Mouse (Mus musculus) hindbrain, postnatal 0 days (tissue): Measurements from ENCODE around the gene Sirt6. TPM values are rescaled to one million over a fixed set of nuclear protein-coding genes. Genes with fewer than 3 reads are reported as not detected.
"Not testable (repeated sequence)": the region's sequence is repeated elsewhere in the genome, so short reads cannot be mapped to it uniquely, and the experiment has no call there.

Experiments
- ATAC-seq: fragments of 200-750 bp; cut with Nextera tagmentation; 2 replicates; pipeline ENCODE4 v1.8.0; 2017; ENCODE audit warnings: mild to moderate bottlenecking, moderate TSS enrichment, moderate library complexity
- DNase-seq: peaks from one replicate; pipeline ENCODE4 v3.0.0-alpha.2; 2015; ENCODE audit warnings: low spot score
- H3K27ac ChIP-seq: fragments of 300-500 bp; sonication (generic); 2 replicates; pipeline ENCODE4 v1.5.1; 2014; ENCODE audit warnings: mild to moderate bottlenecking
- H3K27me3 ChIP-seq: fragments of 300-500 bp; sonication (generic); 2 replicates; pipeline ENCODE4 v1.6.1; 2014; ENCODE audit warnings: low read length, mixed read lengths; ENCODE audit not compliant: insufficient read depth
- H3K36me3 ChIP-seq: fragments of 300-500 bp; sonication (generic); 2 replicates; pipeline ENCODE4 v1.6.1; 2014; ENCODE audit warnings: low read length, mixed read lengths; ENCODE audit not compliant: insufficient read depth
- H3K4me1 ChIP-seq: fragments of 300-500 bp; sonication (generic); 2 replicates; pipeline ENCODE4 v1.6.1; 2014; ENCODE audit warnings: antibody characterized with exemption, low read length, mixed read lengths; ENCODE audit not compliant: insufficient read depth
- H3K4me2 ChIP-seq: fragments of 300-500 bp; sonication (generic); 2 replicates; pipeline ENCODE4 v1.6.1; 2014; ENCODE audit warnings: low read depth, mild to moderate bottlenecking, low read length, moderate library complexity, mixed read lengths
- H3K4me3 ChIP-seq: fragments of 300-500 bp; sonication (generic); 2 replicates; pipeline ENCODE4 v1.5.1; 2014; ENCODE audit warnings: low read length
- H3K9ac ChIP-seq: fragments of 300-500 bp; sonication (generic); replicated peaks from 2 replicates; pipeline ENCODE4 v1.6.1; 2014; ENCODE audit warnings: mild to moderate bottlenecking, low read length, moderate library complexity, mixed read lengths
- H3K9me3 ChIP-seq: fragments of 300-500 bp; sonication (generic); 2 replicates; pipeline ENCODE4 v1.6.1; 2016; ENCODE audit warnings: low read length, mixed read lengths
- CTCF ChIP-seq: IDR thresholded peaks from 2 replicates; pipeline ENCODE4 v1.5.1; 2016; ENCODE audit warnings: antibody characterized with exemption, control low read depth, low read depth
- WGBS: fragments of 180-500 bp; shearing (Covaris S2); extraction: QIAGEN DNeasy Blood & Tissue Kit; methylation state at CpG from one replicate; pipeline ENCODE4 v1.1.7; 2014; 5-methylcytosine and 5-hydroxymethylcytosine counted together
- polyA plus RNA-seq: library from polyadenylated mRNA; unstranded; fragments of >200 nt; fragmentation: Nextera tagmentation; extraction: Ambion mirVana; gene quantifications from 2 replicates; pipeline ENCODE4 v1.2.1, GENCODE M21; 2015
- total RNA-seq: library from RNA; depleted of rRNA; stranded (reverse); fragments of >200 nt; gene quantifications from 2 replicates; pipeline ENCODE4 v1.2.3, GENCODE M21; 2014

Gene Sirt6
- total and polyA plus RNA-seq, 2 experiments from 2014 or later = 31.5 to 39.0 TPM

DNA sequence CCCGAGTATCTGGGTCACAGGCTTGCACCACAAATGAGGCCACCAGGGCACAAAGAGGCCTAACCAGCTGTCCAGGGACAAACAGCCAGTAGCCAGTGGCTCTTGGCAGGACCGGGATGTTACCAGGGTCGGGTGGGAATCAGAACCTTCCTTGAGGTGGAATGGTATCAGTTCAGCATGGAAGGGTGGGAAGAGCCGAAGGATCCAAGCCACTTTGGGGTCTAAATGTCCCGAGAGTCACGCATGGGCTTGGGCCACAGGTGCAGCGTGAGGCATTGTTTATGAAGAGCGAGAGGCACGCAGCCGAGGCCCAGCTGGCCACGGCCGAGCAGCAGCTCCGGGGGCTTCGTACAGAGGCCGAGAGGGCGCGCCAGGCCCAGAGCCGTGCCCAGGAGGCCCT is 17.1 kb upstream of the Sirt6 start:
- no peak for ATAC-seq
- no peak overlapping the region for H3K4me3 ChIP-seq

DNA sequence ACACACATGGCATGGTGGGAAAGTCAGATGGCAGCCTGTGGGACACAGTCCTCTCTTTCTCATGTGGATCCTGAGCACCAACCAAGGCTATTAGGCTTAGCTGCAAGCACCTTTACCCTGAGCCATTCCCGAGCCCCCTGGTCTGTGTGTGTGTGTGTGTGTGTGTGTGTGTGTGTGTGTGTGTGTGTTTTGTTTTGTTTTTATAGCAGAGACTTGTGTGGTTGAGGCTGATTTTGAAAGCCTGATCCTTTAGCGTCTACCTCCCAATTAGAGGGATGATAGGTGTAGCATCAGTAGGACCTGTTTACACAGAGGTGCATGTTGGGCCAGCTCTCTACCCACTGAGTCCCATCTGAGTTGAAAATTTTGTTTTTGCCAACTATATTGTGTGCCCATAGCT is 16.6 kb upstream of the Sirt6 start:
- peaks cover 17% of the 10 kb centered on the region for H3K4me1 ChIP-seq
- 45% methylated on average over 2 of the region's 2 CpGs for WGBS
- H3K9ac ChIP-seq = peak overlapping the region; percentile 96; the same call in 1 of the 2 replicates
- TF ChIP-seq CTCF = no peak
- H3K36me3 ChIP-seq = no peaks in the 10 kb centered on the region
- H3K27ac ChIP-seq = peak overlapping the region; percentile 97
- no peak for DNase-seq
- H3K4me3 ChIP-seq = peak overlapping the region; percentile 66
- no peaks in the 10 kb centered on the region for H3K9me3 ChIP-seq
- H3K4me2 ChIP-seq = peak overlapping the region; percentile 92
- ATAC-seq = no peak
- H3K27me3 ChIP-seq = no peaks in the 10 kb centered on the region

More for the DNA sequence above, 17.1 kb upstream of the Sirt6 start:
- no peak for TF ChIP-seq CTCF
- Histone ChIP-seq H3K4me1 (peaks cover 17% of the 10 kb centered on the region), H3K36me3 (no peaks in the 10 kb centered on the region), H3K9ac (no peak overlapping the region), H3K27me3 (no peaks in the 10 kb centered on the region), H3K27ac (no peak overlapping the region), H3K4me2 (no peak overlapping the region; the same call in 1 of the 2 replicates), H3K9me3 (no peaks in the 10 kb centered on the region)
- no peak for DNase-seq
- WGBS = 90% methylated on average over 18 of the region's 18 CpGs

DNA sequence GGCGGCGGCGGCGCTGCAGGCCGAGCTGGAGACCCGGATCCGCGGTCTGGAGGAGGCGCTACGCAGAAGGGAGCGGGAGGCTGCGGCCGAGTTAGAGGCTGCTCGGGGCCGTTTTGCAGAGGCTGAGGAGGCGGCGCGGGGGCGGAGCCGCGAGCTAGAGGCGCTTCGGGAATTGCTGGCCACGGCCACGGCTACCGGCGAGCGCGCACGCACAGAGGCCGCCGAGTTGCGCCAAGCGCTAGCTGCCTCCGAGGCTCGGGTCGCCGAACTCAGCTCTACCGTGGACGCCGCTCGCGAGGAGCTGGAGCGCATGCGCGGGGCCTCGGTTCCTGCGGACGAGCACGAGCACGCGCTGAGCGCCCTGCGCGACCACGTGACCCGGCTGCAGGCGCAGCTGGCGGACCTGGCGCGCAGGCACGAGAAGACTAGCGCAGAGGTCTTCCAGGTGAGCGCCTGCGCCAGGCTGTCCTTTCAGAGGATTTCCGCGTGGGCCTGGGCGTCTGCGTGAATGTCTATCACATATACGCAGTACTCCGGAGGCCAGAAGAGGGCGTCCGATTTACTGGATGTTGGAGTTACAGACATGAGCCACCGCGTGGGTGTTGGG is 16.0 kb upstream of the Sirt6 start:
- peak; percentile 70 for TF ChIP-seq CTCF
- peak overlapping the region; percentile 97 for H3K27ac ChIP-seq
- H3K4me2 ChIP-seq = peak overlapping the region; percentile 92
- peak; percentile 98 for DNase-seq
- no peaks in the 10 kb centered on the region for H3K36me3 ChIP-seq
- peak overlapping the region; percentile 66 for H3K4me3 ChIP-seq
- H3K4me1 ChIP-seq = peaks cover 17% of the 10 kb centered on the region
- H3K27me3 ChIP-seq = no peaks in the 10 kb centered on the region
- H3K9me3 ChIP-seq = no peaks in the 10 kb centered on the region
- H3K9ac ChIP-seq = peak overlapping the region; percentile 96
- peak; percentile 93 for ATAC-seq
- 0% methylated on average over 70 of the region's 75 CpGs for WGBS

DNA sequence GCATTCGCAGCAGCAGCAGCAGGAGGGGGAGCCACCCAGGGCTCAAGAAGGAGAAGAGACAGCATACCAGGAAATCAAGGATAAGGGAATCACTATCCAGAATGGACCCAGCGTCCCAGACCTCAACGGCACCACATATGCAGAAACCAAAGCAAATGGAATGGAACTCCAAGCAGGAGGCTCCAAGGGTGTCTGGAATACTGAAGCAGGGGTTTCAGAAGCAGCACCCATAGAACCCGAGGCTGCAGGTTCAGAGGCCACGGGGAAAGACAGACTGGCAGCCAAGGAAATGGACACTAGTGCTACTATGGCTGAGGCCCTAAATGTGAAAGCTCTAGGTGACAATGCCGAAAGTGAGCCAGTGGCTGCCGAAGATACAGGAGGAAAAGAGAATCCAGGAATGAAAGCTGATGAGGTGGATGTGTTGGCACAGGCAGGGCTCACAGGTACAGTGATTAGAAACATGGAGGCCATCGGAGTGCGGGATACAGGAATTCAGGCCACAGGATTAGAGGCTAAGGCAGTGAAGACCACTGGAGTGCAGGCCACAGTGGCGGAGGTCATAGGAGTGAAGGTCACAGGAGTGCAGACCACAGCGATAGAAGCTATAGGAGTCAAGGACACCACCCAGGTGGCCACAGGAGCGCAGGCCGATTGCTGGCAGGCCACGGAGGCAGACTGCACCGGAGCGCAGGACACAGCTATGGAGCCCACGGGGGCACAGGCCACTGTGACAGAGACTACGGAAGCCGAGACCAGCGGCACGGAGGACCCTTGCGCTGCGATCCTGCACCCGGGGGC is 15.3 kb upstream of the Sirt6 start:
- no peak for TF ChIP-seq CTCF
- H3K27ac ChIP-seq = peak overlapping the region; percentile 97
- H3K4me2 ChIP-seq = peak overlapping the region; percentile 92
- DNase-seq (no peak), ATAC-seq (no peak; the same call in 1 of the 2 replicates)
- no peaks in the 10 kb centered on the region for H3K9me3 ChIP-seq
- peaks cover 17% of the 10 kb centered on the region for H3K4me1 ChIP-seq
- no peaks in the 10 kb centered on the region for H3K27me3 ChIP-seq
- peak overlapping the region; percentile 96 for H3K9ac ChIP-seq
- peak overlapping the region; percentile 66 for H3K4me3 ChIP-seq
- WGBS = 21% methylated on average over 21 of the region's 24 CpGs
- H3K36me3 ChIP-seq = no peaks in the 10 kb centered on the region

DNA sequence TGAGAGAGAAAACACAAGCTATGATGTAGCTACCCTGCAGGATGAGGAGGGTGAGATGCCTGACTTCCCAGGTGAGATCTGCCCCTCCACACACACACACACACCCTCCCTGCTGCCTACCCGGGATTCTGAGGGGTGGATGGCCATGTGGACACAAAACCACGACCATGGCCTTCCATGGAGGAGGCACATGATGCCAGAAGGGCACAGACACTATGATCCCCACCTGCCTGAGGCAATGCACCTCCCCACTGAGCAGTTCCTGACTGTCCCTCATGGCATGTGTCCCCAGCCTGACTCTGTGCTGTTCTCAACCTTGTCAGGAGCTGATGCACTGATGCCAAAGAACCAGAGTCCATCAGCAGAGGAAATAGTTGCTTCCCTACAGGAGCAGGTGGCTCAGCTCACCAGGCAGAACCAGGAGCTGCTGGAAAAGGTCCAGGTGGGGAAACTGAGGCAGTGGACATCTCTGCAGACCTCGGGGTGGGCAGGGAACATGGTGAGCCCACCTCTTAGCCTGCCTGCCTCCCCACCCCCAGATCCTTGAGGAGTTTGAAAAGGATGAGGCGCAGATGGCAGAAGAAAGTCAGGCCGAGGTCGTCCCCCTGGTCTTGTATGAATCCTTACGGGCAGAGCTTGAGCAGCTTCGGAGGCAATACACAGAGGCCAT is 14.5 kb upstream of the Sirt6 start:
- ATAC-seq = no peak
- 77% methylated on average over 8 of the region's 8 CpGs for WGBS
- H3K9ac ChIP-seq = peak overlapping the region; percentile 96; the same call in 1 of the 2 replicates
- H3K27me3 ChIP-seq = no peaks in the 10 kb centered on the region
- no peaks in the 10 kb centered on the region for H3K36me3 ChIP-seq
- TF ChIP-seq CTCF = no peak
- peak overlapping the region; percentile 97 for H3K27ac ChIP-seq
- DNase-seq = no peak
- peak overlapping the region; percentile 92 for H3K4me2 ChIP-seq
- H3K9me3 ChIP-seq = no peaks in the 10 kb centered on the region
- H3K4me3 ChIP-seq = no peak overlapping the region
- H3K4me1 ChIP-seq = peaks cover 17% of the 10 kb centered on the region

DNA sequence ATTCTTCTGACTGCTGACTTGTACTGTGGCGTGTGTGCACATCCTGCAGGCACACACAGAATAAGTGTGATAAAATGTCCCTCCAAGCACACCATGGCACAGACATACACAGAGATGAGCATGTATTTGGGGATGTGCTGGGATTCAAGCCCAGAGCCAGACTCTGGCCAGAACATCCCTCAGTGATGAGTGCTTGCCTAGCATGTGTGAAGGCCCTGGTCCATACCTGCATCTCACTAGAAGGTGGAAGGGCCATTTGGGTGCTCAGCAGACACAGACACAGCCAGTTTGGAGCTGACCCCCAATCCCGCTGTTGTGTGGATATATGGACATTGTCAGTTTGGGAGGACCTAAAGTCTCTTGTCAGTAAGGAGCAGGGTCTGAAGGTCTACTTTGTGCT is 14.0 kb upstream of the Sirt6 start:
- Histone ChIP-seq H3K4me3 (no peak overlapping the region), H3K9ac (peak overlapping the region; percentile 24; the same call in 1 of the 2 replicates), H3K4me2 (0 out of 2 replicates have a peak overlapping the region, but pooled peaks have one; percentile 92), H3K36me3 (no peaks in the 10 kb centered on the region), H3K9me3 (no peaks in the 10 kb centered on the region), H3K4me1 (peaks cover 17% of the 10 kb centered on the region), H3K27ac (no peak overlapping the region), H3K27me3 (no peaks in the 10 kb centered on the region)
- no peak for DNase-seq
- no peak for TF ChIP-seq CTCF
- 92% methylated on average over 2 of the region's 2 CpGs for WGBS
- ATAC-seq = no peak

DNA sequence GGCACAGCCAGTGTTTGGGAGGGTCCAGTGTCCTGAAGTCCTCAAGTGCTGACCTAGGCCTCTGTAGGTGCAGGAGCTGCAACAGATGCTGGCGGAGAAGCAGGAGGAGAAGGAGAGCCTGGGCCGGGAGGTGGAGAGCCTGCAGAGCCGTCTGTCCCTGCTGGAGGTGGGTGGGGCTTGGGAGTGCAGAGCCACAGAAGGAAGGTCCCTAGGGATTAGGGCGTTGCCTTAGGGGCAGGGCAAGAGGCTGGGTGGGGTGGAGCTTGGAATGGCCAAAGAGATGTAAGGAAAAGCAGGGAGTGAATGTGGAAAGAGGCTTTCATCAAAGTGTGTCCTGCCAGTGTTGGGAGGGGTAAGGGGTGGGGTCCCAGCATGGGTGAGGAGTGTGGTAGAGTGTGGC is 13.2 kb upstream of the Sirt6 start:
- not testable (repeated sequence) for H3K9me3 ChIP-seq
- 45% methylated on average over 4 of the region's 4 CpGs for WGBS
- peaks cover 17% of the 10 kb centered on the region for H3K4me1 ChIP-seq

More for the DNA sequence above, 13.2 kb upstream of the Sirt6 start:
- ATAC-seq, H3K4me3 ChIP-seq, H3K36me3 ChIP-seq, H3K27me3 ChIP-seq, H3K4me2 ChIP-seq, H3K9ac ChIP-seq, DNase-seq, H3K27ac ChIP-seq: not testable (repeated sequence)
